ENCODE assay signal across 15 mouse cellular contexts in genomic region chr17:60951464-60951863, GRCm38 (mm10).
DNase-seq lines count a peak whose midpoint lies in the region.
"Had no signal": no experiment of that assay in that cellular context is flagged by ENCODE, and none has a peak within 500 bp of the region (broad histone marks: within the 10 kb centered on the region; RNA-seq: fewer than 3 reads in every experiment).

No protein-coding gene starts in this region.

- peak; percentile 6 for DNase-seq in embryo, embryonic 10 days (ENCODE audit: low spot score)
- DNase-seq in embryo, embryonic 9.5 days (ENCODE audit: extremely low spot score): no peak
- peak; percentile 53 for DNase-seq in 3T3-L1 (ENCODE audit: low read depth, low spot score)
- peak; percentile 41 for DNase-seq in embryo, embryonic 11 days
- DNase-seq in hindlimb bud, embryonic 11.5 days (ENCODE audit: extremely low spot score, low read depth, low spot score): peak; percentile 26
- no peak for DNase-seq in cerebellum, adult 11 months
- no peak for DNase-seq in layer of hippocampus, postnatal 36 days
- no peak for DNase-seq in retina, postnatal 1 day
- DNase-seq: adrenal gland, adult 2 months; adrenal gland, postnatal 25 days; cerebellum, adult 2 months; cerebellum, postnatal 10 days; gastrocnemius, postnatal 10 days; heart, adult 2 months; heart, postnatal 14 days had no signal

Comparison
In these comparisons a context has a peak if more than half of its experiments do, and no peak if none do; other contexts are left out.
1. DNase-seq: peak in embryo, embryonic 10 days (single experiment), 3T3-L1 (single experiment), embryo, embryonic 11 days (single experiment) and hindlimb bud, embryonic 11.5 days (single experiment); none in embryo, embryonic 9.5 days (single experiment), cerebellum, adult 11 months (single experiment), layer of hippocampus, postnatal 36 days (0 of 2) and retina, postnatal 1 day (single experiment).